Mouse (Mus musculus) urinary bladder, postnatal 14 days (tissue): ENCODE results near the gene Cryba4.

Experiments
- DNase-seq: peaks from one replicate; pipeline ENCODE4 v3.0.0; 2021; ENCODE audit warnings: low spot score

The Cryba4 gene

DNA sequence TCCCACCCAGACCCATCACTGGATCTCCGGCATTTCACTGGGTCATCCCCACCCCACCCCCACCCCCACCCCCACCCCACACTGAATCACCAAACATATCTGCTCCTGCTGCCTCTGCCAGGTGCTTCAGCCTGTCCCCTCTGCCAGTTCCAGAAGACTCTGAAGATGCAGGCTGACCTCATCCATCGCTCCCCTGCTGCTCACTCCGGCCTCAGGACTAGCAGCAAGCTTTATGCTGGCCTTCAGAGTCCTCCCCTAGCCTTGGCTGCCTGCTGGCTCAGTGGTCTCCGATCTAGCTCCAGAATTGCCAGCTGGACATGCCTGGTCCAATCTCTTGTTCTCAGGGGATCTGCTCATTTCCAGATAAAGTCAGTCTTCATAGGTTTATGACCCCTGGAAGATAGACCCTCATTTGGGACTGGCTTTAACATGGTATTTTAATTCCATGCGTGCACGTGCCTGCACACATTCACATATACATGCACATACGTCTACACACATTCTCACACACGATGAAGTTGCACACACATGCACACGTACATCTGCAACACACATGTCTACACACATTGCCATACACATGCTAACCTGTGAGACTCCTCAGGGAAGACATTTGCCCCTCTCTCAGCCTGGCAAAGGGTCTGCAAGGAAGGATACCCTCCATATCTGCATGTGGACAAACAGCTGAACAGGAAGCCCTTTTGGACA lies 14.3 kb downstream of the Cryba4 start:
- DNase-seq: no peak

DNA sequence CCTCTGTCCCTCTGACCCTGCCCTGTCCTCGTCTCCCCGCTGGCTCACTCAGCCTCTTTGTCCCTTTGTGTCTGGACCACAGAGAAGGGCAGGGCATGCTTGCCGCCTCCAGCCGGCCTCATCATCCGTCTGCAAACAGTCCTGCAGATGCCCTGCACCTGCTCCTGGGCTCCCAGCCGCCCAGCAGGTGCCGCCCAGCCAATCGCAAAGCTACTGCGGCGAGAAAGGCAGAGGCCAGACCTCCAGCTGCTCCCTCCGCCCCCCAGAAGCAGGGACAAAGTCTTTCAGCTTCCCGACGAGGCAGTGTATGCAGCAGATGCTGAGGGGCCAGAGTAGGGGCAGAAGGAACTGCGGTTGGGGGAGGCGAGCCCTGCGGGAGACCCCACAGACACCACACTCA lies 14.9 kb downstream of the Cryba4 start:
- no peak for DNase-seq

DNA sequence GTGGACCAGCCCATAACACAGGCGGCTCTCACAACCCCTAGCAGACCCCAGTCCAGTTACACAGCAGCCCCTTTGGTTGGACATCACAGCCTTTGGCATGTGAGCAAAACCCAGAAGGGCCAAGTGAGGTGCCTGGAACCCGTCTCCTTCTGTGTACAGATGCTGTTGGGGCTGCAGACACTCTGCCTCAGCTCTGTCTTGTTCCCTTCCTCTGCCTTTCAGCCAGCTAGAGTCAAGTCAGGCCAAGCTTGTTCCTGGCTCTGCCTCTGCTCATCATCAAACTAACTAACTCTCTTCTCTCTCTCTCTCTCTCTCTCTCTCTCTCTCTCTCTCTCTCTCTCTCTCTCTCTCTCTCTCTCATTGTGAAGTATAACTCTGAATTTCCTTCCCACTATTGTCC lies 15.7 kb downstream of the Cryba4 start:
- no peak for DNase-seq

DNA sequence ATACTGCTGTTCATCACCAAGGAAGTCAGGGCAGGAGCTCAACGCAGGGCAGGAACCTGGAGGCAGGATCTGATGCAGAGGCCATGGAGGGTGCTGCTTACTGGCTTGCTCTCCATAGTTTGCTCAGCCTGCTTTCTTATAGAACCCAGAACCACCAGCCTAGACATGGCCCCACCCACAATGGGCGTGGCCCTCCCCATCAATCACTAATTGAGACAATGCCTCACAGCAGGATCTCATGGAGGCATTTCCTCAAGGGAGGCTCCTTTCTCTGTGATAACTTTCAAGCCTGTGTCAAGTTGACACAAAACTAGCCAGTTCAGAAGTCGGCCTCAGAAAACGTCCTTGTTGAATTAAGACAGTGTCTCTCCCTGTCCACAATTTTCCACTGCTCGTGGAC lies 16.5 kb downstream of the Cryba4 start:
- DNase-seq: no peak

- DNase-seq: no peak
Observed at GRCm38 (mm10) chr5:112228240-112229076, 23.9 kb downstream of the Cryba4 start.

DNA sequence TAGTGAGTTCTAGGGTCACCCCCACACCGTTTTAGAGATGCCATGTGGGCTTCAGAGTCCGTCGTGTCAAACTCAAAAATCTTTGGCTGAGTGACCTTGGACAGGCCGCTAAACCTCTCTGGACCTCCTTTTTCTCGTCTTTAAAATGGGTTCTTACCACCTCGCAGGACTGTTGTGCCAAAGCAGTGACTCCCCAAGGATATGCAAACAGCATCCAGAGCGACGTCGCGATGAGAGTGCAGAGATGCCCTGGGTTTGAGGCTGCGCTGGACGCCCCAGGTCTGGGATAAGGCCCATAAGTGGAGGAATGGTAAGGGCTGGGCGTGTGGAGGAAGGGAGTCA lies 24.4 kb downstream of the Cryba4 start:
- DNase-seq: no peak

DNA sequence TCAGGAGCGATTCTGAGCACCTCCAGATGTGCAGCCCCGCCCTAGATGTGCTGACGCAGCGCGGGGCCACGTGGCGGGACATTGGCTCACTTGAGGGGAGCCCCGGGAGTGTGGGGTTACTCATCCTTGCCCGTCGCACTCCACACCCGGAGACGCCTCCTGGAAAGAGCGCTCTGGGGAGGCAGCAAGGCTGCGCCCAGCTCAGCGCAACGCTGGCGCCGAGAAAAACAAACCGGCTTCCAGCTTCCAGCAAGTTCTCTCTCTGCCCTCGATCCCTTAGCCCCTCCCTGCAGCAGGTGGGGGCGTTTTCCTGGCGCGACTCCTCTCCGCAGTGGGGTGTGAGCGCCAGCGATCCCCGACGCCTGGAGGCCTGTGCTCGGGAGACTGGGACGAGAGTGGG lies 25.0 kb downstream of the Cryba4 start:
- peak; percentile 38 for DNase-seq

DNA sequence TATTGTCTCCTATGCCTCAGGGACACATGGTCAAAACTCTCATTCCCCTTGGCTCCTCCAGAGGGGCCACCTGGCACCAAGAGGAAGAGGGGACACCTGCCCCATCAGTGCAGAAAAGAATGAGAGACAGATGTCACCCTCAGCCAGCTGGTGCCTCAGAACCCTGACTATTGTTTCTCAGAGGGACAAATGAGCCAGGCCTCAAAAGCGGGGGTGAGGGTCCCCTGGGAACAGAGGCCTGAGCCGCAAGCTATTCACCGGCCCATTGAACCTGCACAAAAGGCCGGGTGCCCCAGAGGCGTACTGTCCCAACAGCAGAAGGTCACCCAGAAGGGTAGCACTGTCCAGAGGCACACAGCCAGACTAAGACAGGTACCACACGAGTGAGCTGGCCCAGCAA lies 26.7 kb downstream of the Cryba4 start:
- no peak for DNase-seq

DNA sequence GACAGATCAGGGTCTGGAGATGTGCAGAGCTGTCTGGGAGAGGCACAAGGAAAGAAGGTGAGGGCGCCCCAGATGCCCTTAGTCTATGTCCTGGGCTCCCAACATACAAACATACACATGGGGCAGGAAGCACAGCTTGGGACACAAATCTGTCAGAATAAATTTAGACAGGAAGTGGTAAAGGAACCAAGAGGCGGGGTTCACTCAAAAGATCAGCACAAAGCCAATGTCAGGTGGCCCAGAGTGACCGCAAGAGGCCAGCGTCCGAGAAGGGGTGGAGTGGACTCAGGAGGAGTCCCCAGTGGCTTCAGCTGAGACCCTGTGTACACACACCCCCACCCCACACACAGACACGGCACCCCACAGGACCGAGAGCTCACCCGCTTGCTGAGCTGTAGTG lies 32.1 kb downstream of the Cryba4 start:
- no peak for DNase-seq

DNA sequence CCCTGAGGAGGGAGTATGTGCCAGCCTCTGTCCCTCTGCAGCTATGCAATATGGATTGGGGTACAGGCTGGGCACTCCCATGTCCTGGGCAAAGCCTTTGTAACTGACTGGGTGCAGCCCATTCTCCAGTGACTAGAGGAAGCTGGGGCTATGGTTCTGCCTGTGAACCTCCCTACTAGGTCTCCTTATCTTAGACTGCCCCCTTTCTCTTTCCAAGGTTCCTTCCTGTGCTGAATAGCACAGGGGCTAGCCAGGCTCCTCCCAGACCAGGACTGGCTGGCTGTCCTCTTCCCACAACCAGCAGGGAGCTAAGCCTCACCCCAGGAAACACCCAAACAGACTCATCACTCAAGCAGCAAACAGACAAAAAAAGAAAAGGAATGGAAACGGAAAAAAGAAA lies 32.9 kb downstream of the Cryba4 start:
- no peak for DNase-seq

DNA sequence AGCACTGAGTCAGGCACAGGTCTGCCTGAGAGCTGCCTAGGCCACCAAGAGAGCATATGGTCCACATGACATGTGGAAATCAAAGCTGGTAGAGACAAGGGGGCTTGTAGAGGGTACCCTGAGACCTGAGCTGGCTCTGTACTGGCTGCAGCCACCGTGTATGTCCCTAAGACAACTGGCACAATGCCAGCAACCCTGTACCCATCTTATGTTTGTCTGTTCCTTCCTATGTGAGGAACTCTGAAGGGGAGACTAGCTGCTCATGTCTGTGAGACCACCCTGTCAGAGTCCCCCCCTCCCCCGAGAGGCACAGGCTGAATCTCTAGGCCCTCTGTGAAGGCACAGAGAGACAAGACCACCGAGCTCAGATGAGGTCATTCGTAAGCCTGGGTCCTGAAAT lies 33.6 kb downstream of the Cryba4 start:
- no peak for DNase-seq

DNA sequence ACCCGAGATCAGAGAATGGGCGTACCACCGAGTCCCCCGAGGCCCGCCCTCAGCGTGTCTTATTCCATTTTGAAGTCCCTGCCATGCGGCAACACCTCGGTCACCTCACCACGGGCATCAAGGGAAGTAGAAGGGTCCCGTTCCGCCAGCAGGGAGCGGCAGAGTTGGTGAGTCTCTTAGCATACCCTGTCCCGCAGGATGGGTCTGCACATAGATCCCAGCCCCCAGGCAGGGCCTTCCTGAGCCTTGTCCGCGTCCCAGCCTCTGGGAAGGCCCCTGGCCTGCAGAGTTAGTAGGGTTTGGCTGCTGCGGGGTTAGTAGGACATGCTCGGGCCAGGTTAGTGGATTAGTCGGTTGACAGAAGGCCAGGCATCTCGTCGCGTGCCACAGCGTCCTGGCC lies 35.3 kb downstream of the Cryba4 start:
- DNase-seq: no peak

- no peak for DNase-seq
Observed at GRCm38 (mm10) chr5:112216335-112216734, 36.0 kb downstream of the Cryba4 start.

GRCm38 (mm10) chr5:112215801-112216251 lies 36.5 kb downstream of the Cryba4 start:
- DNase-seq: no peak

GRCm38 (mm10) chr5:112215291-112215751 lies 37.0 kb downstream of the Cryba4 start:
- DNase-seq: no peak

DNA sequence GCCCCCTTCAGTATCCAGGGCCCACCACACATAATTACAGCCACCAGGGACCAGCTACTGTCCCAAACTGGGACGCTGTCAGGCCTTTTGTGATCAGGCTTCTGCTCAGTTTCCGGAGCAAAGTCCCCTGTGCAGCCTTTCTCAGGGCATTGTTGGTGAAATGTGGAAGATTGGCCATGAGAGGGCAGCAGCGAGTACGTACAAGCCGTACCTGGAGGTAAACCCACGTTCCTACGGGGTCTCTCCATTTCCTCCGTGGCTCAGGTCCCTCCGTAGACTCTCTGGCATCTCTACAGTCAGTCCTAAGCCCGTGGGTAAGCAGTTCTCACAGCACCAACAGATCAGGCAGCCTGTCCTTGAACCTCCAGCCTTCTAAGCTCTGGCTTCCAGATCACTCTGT lies 37.9 kb downstream of the Cryba4 start:
- DNase-seq: peak; percentile 58

DNA sequence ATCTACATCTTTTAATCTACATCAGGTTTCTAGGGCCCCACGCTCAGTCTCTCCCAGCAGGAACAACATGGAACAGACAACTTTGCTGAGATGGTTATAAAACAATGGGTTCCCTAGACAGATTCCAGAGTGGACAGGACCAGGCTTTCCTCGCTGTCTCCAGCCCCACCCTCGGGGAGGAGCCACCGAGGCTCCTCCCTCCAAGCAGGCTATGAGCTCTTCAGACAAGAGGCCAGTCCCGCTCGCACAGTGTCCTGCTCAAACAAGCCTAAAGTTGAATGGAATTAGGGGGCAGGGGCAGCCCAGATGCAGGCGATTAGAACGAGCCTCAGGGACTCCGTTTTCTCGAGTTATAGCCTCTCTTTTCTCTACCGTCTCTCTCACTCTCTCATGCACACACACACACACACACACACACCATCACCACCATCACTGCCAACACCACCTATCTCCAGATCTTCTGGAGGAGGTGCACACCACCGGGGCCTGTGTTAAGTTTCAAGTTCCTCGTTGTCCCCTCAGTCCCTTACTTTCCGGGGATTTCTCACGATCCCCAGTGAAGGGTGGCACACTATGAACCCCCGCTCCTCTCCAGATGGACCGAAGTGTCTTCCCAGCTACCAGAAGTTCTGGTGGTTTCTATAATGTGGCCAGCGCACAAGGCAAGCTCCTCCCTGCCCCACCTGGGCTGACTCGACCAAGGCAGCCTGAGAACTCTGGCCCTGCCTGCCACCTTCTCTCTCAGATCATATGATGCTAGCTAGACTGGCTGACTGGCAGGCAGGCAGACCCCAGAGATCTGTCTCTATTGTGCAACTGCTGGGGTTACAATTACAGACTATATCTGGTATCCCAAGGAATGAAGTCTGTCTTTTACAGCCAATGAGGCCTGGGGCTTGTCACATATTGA lies 38.7 kb downstream of the Cryba4 start:
- DNase-seq: no peak

DNA sequence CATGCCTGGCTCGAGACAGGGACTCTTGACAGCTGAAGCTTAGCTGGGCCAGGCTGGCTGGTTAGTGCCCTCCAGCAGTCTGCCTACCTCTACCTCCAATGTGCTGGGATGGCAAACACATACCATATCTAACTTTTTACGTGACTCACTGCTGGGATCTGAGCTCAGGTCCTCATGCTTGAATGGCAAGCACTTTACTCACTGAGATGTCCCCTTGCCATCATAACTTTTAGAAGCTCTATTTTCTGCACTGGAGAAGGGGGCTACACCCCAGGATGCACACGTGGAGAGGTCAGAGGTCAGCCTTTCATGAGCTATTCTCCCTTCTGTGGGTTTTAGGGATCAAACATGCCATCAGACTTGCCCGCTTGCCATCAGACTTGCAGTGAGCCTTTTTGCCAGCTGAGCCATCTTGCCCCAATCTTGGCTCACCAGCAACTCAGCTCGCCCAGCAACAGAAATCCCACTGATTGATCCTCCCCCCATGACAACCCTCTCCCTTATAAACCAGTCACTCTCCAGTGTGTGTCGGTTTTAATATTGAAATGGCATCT lies 39.5 kb downstream of the Cryba4 start:
- DNase-seq: no peak

- DNase-seq: no peak
Observed at GRCm38 (mm10) chr5:112211911-112212310, 40.4 kb downstream of the Cryba4 start.

- peak; percentile 42 for DNase-seq
Observed at GRCm38 (mm10) chr5:112210104-112210503, 42.2 kb downstream of the Cryba4 start.

- DNase-seq: no peak
Observed at GRCm38 (mm10) chr5:112208321-112208720, 44.0 kb downstream of the Cryba4 start.
